Mouse (Mus musculus) left cerebral cortex, postnatal 14 days (tissue): ENCODE results near the gene Cfap100. TPM values are rescaled to one million over a fixed set of nuclear protein-coding genes. Genes with fewer than 3 reads are reported as not detected.

Experiments used
- DNase-seq, 2 experiments: peaks; one replicate each; pipeline ENCODE4 v3.0.0; 2021 to 2022; ENCODE audit warnings: low spot score in 2 of 2, mixed read lengths in 1 of 2
- intact Hi-C: fragments of 180-260 bp; cut with DNase I; formaldehyde crosslinking; loops from one replicate; pipeline ENCODE4 v1.15.1; 2025
- total RNA-seq, 2 experiments: library from RNA; stranded (reverse); gene quantifications; 2 replicates each; pipeline ENCODE4 v1.2.3; 2021

The Cfap100 gene
- total RNA-seq, 2 experiments from 2014 or later: 3.2 to 4.0 TPM

DNA sequence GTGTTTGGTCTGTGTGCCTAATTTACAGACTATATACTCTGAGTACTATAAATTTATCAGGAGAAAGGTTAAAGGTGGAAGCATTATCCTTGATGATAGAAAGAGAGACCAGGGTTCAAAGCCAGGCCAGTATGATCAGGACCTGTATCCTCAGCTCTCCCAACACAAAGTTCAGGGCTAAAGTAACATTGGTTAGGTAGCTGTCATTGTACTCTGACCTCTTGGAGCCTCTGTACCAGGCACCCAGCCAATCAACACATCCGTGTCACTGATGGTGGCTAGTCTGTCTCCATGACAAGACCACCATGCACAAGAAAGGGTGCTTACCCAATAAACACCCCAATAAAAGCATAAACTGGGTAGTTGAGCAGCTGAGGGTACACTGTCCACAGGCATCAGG is 17.6 kb downstream of the Cfap100 start:
- no peak for DNase-seq
- intact Hi-C loops: no loop called here

DNA sequence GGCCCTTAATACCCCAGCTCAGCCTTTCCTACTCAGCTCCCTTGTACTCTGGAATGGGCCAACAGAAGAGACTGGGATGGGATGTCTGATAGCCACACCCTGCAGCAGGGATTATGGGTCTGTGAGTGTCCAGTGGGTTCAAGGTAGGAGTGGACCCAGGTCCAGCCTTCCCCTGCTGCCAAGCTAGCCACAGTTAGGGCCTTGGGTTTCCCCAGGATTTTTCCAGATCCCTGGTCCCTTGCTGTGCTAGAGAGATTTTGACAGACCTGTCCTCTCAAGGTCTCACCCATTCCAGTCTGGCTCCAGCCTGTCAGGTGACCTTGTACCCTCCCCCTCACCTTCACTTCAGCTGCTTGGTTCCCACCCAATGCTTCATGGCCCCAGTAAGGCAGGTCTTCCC is 20.0 kb downstream of the Cfap100 start:
- intact Hi-C loops: no loop called here
- DNase-seq: no peak

DNA sequence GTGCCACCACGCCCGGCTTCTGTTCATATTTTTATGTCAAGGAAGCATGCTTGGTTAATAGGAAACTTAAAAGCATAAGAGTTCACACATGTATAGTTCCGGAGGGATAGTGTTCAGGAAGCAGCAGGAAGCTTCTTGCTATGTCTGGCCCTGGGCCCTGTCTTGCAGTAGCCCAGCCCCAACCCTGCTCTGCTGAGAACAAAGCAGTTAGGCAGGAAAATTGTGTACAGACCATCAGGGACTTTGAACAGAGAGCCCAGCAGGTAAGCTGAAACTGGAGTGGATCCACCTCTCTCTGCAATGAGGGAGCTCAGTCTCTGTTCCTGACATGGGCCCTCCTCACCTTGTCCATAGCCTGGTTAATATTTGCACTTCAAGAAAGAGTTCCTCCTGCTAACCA is 31.3 kb downstream of the Cfap100 start:
- DNase-seq: no peak
- intact Hi-C loops: no loop called here

DNA sequence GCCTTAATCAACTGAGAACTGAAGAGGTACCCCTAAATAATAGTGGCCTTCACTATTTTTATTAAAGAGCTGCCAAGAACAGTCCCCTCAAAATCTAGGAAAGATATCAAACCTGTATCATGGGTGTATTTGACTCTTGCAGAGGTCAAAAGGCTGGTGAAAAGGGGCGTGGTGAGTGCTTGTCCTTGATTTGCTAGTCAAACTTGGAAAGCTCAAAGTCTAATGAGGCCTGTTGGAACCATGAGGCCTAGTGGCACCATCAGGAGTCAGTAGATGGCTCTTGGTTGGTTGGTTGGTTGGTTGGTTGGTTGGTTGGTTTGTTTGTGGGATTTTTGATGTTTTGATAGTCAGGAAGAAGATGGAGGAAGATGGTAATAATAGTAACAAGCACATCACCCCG is 32.8 kb downstream of the Cfap100 start:
- DNase-seq: no peak
- intact Hi-C loops: no loop called here

DNA sequence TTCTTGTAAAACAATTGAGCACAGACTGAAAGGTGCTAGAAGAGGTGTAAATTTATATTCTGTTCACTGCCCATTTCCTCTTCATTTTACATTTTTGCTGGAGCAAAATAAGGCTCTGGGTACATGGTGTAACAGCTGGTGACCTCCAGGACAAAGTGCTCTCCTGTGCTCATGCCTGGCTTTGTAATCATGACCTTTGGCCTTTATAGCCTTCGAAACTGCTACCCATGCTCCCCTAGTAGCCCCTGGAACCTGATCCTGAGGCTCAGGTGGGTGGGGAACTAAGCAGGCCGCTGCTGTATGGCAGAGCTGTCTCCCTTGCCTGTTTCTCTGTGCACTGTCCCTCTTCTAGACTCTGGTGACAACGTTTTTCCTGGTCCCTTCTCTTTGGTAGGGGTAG is 34.6 kb downstream of the Cfap100 start:
- no peak for DNase-seq
- intact Hi-C loops: no loop called here

DNA sequence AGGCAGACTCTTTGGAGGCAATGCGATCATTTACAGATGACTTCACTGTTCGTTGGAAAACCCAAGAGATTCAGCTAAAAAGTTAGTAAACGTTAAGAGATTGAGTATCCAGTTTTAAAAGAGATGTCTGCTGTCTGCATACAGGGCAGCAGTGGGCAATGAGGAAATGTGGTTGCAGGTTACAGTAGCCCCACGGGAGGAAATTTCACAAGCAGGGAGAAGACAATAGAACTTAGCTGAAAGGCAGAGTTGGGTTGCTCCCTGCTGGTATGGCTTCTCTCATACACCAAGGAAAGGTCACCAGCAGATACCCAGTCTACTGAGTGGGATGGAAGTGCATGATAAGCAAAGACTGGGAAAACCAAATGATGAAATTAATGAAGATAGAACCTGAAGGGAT is 38.0 kb downstream of the Cfap100 start:
- intact Hi-C loops: no loop called here
- no peak for DNase-seq

DNA sequence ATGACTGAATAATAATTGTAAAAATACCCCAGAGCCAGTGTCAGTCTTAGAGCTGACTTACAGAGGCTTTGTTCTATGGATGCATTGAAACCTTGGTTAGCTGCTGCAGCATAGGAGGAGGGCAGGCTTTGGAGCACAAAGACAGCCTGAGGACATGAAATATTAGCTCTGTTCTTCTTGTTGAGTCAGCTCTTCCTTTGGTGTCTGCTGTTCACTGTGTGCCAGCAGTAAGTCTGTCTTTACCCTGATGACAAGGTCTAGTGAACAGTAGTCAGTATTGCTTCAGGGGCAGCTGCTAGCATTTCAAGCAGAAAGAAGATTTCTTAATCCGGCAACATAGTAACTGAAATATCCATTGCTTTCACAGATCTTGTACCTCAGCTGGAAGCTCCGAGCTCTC is 47.1 kb downstream of the Cfap100 start:
- intact Hi-C loops: loop anchor here (5.0 kb wide), 1 partner anchor 904 kb away; no protein-coding TSS in a partner anchor
- no peak for DNase-seq

DNA sequence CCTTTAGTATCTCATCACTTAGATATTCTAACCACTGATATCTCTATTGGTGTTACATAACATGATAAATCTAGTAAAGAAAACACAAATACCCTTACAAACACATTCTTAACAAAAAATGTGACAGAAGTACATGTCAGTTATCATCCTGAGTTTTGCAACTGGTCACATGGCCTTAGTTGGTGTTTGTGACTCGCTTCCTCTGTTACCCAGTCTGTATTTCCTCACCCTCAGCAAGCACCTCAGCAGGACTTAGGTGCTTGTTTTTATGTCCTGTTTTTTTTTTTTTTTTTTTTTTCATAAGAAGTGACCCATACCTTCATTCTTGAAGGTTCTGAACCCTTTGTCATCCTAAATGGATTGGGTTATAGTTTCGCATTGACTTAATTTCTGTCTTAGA is 50.9 kb downstream of the Cfap100 start:
- no peak for DNase-seq
- intact Hi-C loops: no loop called here

DNA sequence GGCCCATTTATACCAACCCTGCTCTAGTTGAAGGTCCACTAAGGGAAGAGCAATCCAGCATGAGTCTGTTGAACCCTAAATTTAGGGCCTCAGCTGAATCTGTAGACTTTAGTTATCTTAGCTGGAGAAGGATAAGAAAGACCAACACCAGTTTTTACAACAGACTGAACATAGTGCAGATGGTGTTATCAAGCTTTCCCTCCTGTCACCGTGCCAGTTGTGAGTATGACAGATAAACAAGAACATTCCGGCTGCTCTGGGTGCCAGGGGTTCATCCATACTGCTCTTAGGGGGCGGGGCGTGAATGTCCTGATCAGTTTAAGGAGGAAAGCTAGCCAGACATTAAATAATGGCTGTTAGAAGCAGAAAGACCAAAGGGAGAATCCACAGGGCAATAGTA is 54.0 kb downstream of the Cfap100 start:
- intact Hi-C loops: no loop called here
- no peak for DNase-seq

DNA sequence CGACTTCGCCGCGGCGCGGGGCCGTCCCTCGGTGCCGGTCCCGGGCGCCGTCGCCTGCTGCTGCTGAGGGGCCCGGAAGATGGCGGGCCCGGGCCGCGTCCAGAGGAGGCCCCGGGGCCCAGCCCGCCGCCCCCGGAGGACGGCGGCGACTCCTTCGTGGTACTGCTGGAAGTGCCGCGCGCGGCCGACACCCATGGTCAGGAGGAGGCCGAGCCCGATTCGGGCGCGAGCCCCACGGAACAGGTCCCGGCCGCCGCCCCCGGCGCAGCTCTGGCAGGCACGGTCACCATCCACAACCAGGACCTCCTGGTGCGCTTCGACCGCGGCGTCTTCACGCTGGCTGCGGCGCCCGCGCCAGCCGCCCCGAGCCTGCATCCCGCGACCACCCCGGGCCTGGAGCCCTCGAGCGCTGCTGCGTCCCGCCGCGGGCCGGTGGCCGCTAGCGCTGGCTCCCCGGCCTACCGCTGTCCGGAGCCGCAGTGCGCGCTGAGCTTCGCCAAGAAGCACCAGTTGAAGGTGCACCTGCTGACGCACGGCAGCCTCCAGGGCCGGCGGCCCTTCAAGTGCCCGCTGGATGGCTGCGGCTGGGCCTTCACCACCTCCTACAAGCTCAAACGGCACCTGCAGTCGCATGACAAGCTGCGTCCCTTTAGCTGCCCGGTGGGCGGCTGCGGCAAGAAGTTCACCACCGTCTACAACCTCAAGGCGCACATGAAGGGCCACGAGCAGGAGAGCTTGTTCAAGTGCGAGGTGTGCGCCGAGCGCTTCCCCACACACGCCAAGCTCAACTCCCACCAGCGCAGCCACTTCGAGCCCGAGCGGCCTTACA is 58.7 kb downstream of the Cfap100 start:
- intact Hi-C loops: no loop called here
- peak; percentile 35 to 36 for DNase-seq

DNA sequence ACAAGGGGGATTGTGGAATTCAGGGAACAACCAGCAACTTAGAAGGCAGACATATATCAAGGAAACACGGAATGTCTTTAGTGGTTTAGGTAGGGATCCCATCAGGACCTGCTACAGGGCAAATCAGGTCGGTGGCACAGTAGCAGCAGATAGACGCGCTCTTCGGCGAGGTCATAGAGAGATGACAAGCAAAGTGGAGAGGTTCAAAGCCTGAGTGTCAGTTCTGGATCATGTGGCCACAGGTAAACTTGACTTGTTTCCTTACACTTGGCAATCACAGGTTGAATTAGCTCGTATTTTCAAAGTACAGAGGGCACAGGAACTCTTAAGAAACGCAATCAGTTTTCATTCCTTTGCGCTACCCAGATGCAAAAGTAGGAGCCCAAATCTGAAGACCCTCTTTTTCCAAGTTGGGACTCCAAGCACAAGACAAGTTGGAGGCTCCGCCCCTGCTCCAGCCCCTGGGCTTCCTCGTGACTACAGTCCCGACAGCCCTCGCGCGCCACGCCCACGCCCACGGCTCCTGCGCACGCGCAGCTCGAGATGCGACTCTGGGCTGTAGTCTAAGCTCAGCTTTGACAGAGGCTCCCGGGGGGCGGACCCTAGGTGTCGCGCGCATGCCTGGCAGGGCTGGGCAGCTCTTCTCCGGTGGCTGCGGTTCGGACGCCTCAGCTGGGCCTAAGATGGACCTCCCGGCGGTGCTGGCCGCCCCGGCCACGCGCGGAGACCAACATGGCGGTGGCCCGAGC is 59.4 kb downstream of the Cfap100 start, which contains the start of gene Zxdc:
Gene Zxdc (plus strand): TSS at position 517 of the 749 bp plus-strand sequence.
- peak; percentile 99 to 100 for DNase-seq
- intact Hi-C loops: no loop called here

DNA sequence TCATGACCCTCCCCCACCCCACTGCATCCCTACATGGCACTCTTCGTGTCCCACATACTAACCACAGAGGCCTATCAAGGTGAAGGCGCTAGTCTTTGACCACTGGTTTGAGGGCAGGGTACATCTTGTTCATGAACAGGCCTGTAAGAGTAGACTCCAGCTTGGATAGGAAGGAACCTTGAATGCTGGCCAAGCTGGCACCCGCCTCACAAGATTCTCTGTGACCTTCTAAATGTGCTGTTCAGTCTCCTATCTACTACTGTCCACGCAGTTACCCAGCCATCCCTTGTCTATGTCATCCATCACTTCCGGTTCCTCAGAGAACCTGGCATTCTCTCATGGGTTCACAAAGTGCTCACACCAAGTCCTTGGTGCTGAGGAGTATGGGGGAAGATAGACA is 65.3 kb downstream of the Cfap100 start:
- no peak for DNase-seq
- intact Hi-C loops: no loop called here

DNA sequence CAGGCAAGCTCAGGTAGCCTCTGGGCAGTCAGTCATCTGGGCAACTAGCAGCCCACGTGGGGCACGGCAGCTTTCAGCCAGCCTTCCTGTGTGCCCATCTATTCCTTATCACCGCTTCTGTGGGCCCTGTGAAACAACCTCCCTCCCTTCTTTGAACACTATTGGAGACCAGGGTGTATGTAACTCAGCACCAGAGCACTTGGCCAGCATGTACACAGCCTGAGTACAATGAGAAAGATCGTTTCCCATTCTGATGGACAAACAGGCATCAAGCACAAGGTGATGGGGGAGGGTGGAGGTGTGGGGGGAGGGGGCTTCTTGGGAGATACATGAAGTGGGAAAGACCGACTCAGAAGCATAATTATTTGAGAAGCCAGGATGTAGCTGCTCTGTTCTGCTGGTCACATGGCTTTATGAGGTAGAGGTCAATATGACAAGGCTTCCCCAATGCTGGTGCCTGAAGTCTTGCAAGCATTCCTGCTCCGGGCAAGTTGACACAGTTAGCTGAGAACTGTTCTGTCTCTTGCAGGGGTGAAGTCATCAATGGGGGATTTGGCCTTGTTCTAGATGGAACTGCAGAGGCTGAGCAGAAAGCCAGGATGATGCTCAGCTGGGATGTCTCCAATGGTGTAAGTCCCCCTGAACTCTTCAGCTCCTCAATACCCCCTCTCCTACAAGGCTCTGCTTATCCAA is 67.5 kb downstream of the Cfap100 start:
- DNase-seq: no peak

DNA sequence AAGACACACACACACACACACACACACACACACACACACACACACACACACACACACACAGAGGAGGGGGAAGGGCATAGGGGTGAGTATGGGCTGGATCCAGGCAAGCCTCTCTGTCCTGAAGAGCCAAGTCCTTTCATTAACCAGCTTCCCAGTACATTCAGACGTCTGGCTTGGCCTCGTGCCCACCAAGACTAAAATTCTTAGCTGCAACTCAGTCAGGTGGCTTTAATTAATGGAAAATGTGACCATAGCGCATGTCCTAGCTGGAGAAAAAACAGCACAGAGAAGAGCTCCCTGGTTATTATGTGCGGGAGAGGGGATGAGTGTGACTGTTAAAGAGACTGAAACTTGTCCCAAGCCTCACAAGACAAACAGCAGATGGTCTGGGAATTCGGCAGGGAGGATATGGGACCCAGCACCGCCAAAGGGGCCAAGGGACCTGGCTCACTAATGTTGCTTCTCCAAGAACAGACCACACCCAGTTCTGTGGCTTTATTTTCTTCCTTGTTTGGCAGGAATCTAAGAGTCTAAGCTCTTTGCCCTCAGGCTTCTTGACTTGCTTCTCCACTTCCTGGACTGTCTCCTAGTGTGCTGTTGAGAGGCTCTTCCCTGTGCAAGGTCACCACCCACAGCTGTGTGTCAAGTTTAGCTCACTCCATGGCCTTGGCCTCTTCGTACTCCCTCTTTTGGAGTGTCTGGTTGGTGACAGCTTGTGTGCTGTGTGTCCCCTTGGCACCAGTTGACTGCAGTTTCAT is 68.4 kb downstream of the Cfap100 start:
- DNase-seq: peak; percentile 39 to 43
- intact Hi-C loops: no loop called here

More for the DNA sequence above, 67.5 kb downstream of the Cfap100 start:
- intact Hi-C loops: no loop called here

DNA sequence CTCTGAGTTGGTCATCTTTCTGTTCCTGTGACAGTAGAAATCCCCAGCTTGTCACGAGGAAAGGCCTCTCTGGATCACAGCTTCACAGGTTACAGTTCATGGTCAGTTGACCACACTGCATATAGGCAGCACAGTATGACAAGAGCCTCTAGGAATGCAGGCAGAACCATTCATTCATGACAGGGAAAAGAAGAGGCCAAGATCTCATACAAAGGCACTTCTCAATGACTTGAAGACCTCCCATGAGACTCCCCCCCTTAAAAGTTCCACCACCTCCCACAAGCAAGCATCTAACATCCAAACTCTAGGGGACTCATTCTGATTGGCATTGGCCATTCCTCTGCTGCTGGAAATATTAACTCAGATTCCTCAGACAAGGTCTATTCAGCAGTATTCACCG is 69.2 kb downstream of the Cfap100 start:
- intact Hi-C loops: no loop called here
- no peak for DNase-seq

DNA sequence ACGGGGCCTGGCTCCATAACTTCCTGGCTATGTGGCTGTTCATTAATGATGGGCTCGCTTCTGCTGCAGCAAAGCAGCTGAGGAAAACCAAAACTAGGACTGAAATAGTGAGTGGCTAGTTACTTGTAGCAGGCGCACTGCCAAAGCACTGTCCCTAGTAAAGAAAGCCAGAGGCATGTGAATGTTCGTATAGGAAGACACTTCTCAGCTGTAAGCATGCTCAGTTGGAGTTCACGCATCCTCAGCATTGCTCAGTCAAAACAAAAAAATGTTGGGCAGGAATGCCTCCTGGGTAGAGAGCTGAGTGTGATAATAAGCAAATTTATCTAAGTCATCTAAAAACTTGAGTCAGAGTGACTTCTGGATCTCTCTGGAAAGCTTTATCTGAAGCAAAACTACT is 70.5 kb downstream of the Cfap100 start:
- DNase-seq: no peak
- intact Hi-C loops: no loop called here
